Mouse (Mus musculus): ENCODE measurements around the gene AA467197.

- TF ChIP-seq CTCF (IDR thresholded peaks at IDR 0.05; ENCODE audit: borderline replicate concordance, insufficient read depth, low read length) (no peak), POLR2A (IDR thresholded peaks at IDR 0.05; ENCODE audit: low read depth, low read length) (no peak)
Observed at GRCm38 (mm10) chr2:122656052-122656451, 19.3 kb downstream of the AA467197 start.
